Mouse (Mus musculus): ENCODE data around the gene Wdr17. TPM values are rescaled to one million over a fixed set of nuclear protein-coding genes. Genes with fewer than 3 reads are reported as not detected.

Gene Wdr17
- polyA plus RNA-seq, 1 experiment from 2014 or later, result 6.6 TPM

- Histone ChIP-seq H3K4me1 (replicated peaks; ENCODE audit: control insufficient read depth, insufficient read depth, low read length) (no peaks in the 10 kb centered on the region), H3K9ac (ENCODE audit: low read length) (no peak overlapping the region), H3K36me3 (ENCODE audit: control insufficient read depth, insufficient read depth, low read length) (no peaks in the 10 kb centered on the region), H3K4me2 (ENCODE audit: low read depth, low read length, severe bottlenecking) (no peak overlapping the region), H3K9me3 (ENCODE audit: control insufficient read depth, low read length) (no peaks in the 10 kb centered on the region), H3K27me3 (ENCODE audit: control insufficient read depth, insufficient read depth, low read length) (no peaks in the 10 kb centered on the region), H3K27ac (ENCODE audit: low read depth, low read length) (no peak overlapping the region), H3K4me3 (ENCODE audit: low read depth, low read length) (no peak overlapping the region)
- DNase-seq (ENCODE audit: low spot score) (no peak), ATAC-seq (replicated peaks; ENCODE audit: low FRiP score) (no peak)
Measured at GRCm38 (mm10) chr8:54777012-54777411, 110.0 kb downstream of the Wdr17 start.

GRCm38 (mm10) chr8:54776241-54776640, 110.7 kb downstream of the Wdr17 start:
- DNase-seq (ENCODE audit: low spot score), result no peak
- H3K4me3 ChIP-seq (ENCODE audit: low read depth, low read length), result no peak overlapping the region

GRCm38 (mm10) chr8:54757646-54758045, 129.3 kb downstream of the Wdr17 start:
- Histone ChIP-seq H3K4me3 (ENCODE audit: low read depth, low read length) (no peak overlapping the region), H3K27me3 (ENCODE audit: control insufficient read depth, insufficient read depth, low read length) (no peaks in the 10 kb centered on the region), H3K9ac (ENCODE audit: low read length) (no peak overlapping the region), H3K27ac (ENCODE audit: low read depth, low read length) (no peak overlapping the region), H3K4me2 (ENCODE audit: low read depth, low read length, severe bottlenecking) (no peak overlapping the region), H3K9me3 (ENCODE audit: control insufficient read depth, low read length) (no peaks in the 10 kb centered on the region), H3K36me3 (ENCODE audit: control insufficient read depth, insufficient read depth, low read length) (no peaks in the 10 kb centered on the region), H3K4me1 (replicated peaks; ENCODE audit: control insufficient read depth, insufficient read depth, low read length) (no peaks in the 10 kb centered on the region)
- WGBS, result 82% methylated on average over 1 of the region's 1 CpGs
- ATAC-seq (replicated peaks; ENCODE audit: low FRiP score) (no peak), DNase-seq (ENCODE audit: low spot score) (no peak)

More at GRCm38 (mm10) chr8:54776241-54776640, 110.7 kb downstream of the Wdr17 start:
- Histone ChIP-seq H3K27me3 (ENCODE audit: control insufficient read depth, insufficient read depth, low read length) (no peaks in the 10 kb centered on the region), H3K36me3 (ENCODE audit: control insufficient read depth, insufficient read depth, low read length) (no peaks in the 10 kb centered on the region), H3K9ac (ENCODE audit: low read length) (no peak overlapping the region), H3K4me1 (replicated peaks; ENCODE audit: control insufficient read depth, insufficient read depth, low read length) (no peaks in the 10 kb centered on the region), H3K4me2 (ENCODE audit: low read depth, low read length, severe bottlenecking) (no peak overlapping the region), H3K27ac (ENCODE audit: low read depth, low read length) (no peak overlapping the region), H3K9me3 (ENCODE audit: control insufficient read depth, low read length) (no peaks in the 10 kb centered on the region)
- ATAC-seq (replicated peaks; ENCODE audit: low FRiP score), result no peak

- Histone ChIP-seq H3K27ac (ENCODE audit: low read depth, low read length) (no peak overlapping the region), H3K4me2 (ENCODE audit: low read depth, low read length, severe bottlenecking) (no peak overlapping the region), H3K4me3 (ENCODE audit: low read depth, low read length) (no peak overlapping the region), H3K4me1 (replicated peaks; ENCODE audit: control insufficient read depth, insufficient read depth, low read length) (no peaks in the 10 kb centered on the region), H3K27me3 (ENCODE audit: control insufficient read depth, insufficient read depth, low read length) (no peaks in the 10 kb centered on the region), H3K36me3 (ENCODE audit: control insufficient read depth, insufficient read depth, low read length) (no peaks in the 10 kb centered on the region), H3K9ac (ENCODE audit: low read length) (no peak overlapping the region), H3K9me3 (ENCODE audit: control insufficient read depth, low read length) (no peaks in the 10 kb centered on the region)
- DNase-seq (ENCODE audit: low spot score), result no peak
- ATAC-seq (replicated peaks; ENCODE audit: low FRiP score), result no peak
- WGBS, result 72% methylated on average over 5 of the region's 5 CpGs
Measured at GRCm38 (mm10) chr8:54736660-54737312, 150.2 kb downstream of the Wdr17 start.

GRCm38 (mm10) chr8:54724668-54725035, 162.3 kb downstream of the Wdr17 start:
- peak overlapping the region; percentile 60 for H3K4me2 ChIP-seq (ENCODE audit: low read depth, low read length, severe bottlenecking)
- 0 out of 2 replicates have a peak overlapping the region, but pooled peaks have one; percentile 30 for H3K9ac ChIP-seq (ENCODE audit: low read length)
- H3K27me3 ChIP-seq (ENCODE audit: control insufficient read depth, insufficient read depth, low read length), result no peaks in the 10 kb centered on the region
- no peaks in the 10 kb centered on the region for H3K4me1 ChIP-seq (replicated peaks; ENCODE audit: control insufficient read depth, insufficient read depth, low read length)
- H3K27ac ChIP-seq (ENCODE audit: low read depth, low read length), result no peak overlapping the region
- no peaks in the 10 kb centered on the region for H3K36me3 ChIP-seq (ENCODE audit: control insufficient read depth, insufficient read depth, low read length)
- WGBS, result 27% methylated on average over 8 of the region's 8 CpGs
- ATAC-seq (replicated peaks; ENCODE audit: low FRiP score), result peak; percentile 39; the same call in 1 of the 2 replicates
- no peak for DNase-seq (ENCODE audit: low spot score)
- H3K9me3 ChIP-seq (ENCODE audit: control insufficient read depth, low read length), result no peaks in the 10 kb centered on the region
- H3K4me3 ChIP-seq (ENCODE audit: low read depth, low read length), result peak overlapping the region; percentile 50

- H3K27ac ChIP-seq (ENCODE audit: low read depth, low read length), result no peak overlapping the region
- no peaks in the 10 kb centered on the region for H3K9me3 ChIP-seq (ENCODE audit: control insufficient read depth, low read length)
- peak; percentile 100 for ATAC-seq (replicated peaks; ENCODE audit: low FRiP score)
- no peaks in the 10 kb centered on the region for H3K36me3 ChIP-seq (ENCODE audit: control insufficient read depth, insufficient read depth, low read length)
- WGBS, result 1% methylated on average over 21 of the region's 23 CpGs
- peak; percentile 94 for DNase-seq (ENCODE audit: low spot score)
- H3K4me1 ChIP-seq (replicated peaks; ENCODE audit: control insufficient read depth, insufficient read depth, low read length), result no peaks in the 10 kb centered on the region
- peak overlapping the region; percentile 50 for H3K4me3 ChIP-seq (ENCODE audit: low read depth, low read length)
- H3K27me3 ChIP-seq (ENCODE audit: control insufficient read depth, insufficient read depth, low read length), result no peaks in the 10 kb centered on the region
- peak overlapping the region; percentile 30; the same call in 1 of the 2 replicates for H3K9ac ChIP-seq (ENCODE audit: low read length)
- peak overlapping the region; percentile 60 for H3K4me2 ChIP-seq (ENCODE audit: low read depth, low read length, severe bottlenecking)
Measured at GRCm38 (mm10) chr8:54723976-54724667, 162.9 kb downstream of the Wdr17 start.

- DNase-seq (ENCODE audit: low spot score) (no peak), ATAC-seq (replicated peaks; ENCODE audit: low FRiP score) (no peak)
- Histone ChIP-seq H3K4me1 (replicated peaks; ENCODE audit: control insufficient read depth, insufficient read depth, low read length) (no peaks in the 10 kb centered on the region), H3K27ac (ENCODE audit: low read depth, low read length) (no peak overlapping the region), H3K9ac (ENCODE audit: low read length) (no peak overlapping the region), H3K4me2 (ENCODE audit: low read depth, low read length, severe bottlenecking) (no peak overlapping the region), H3K9me3 (ENCODE audit: control insufficient read depth, low read length) (no peaks in the 10 kb centered on the region), H3K27me3 (ENCODE audit: control insufficient read depth, insufficient read depth, low read length) (no peaks in the 10 kb centered on the region), H3K36me3 (ENCODE audit: control insufficient read depth, insufficient read depth, low read length) (no peaks in the 10 kb centered on the region), H3K4me3 (ENCODE audit: low read depth, low read length) (no peak overlapping the region)
- WGBS, result 85% methylated on average over 4 of the region's 4 CpGs
Measured at GRCm38 (mm10) chr8:54718515-54718914, 168.5 kb downstream of the Wdr17 start.

- no peak for ATAC-seq (replicated peaks; ENCODE audit: low FRiP score)
- DNase-seq (ENCODE audit: low spot score), result no peak
- Histone ChIP-seq H3K4me3 (ENCODE audit: low read depth, low read length) (no peak overlapping the region), H3K27ac (ENCODE audit: low read depth, low read length) (no peak overlapping the region), H3K4me2 (ENCODE audit: low read depth, low read length, severe bottlenecking) (no peak overlapping the region), H3K9ac (ENCODE audit: low read length) (no peak overlapping the region), H3K4me1 (replicated peaks; ENCODE audit: control insufficient read depth, insufficient read depth, low read length) (no peaks in the 10 kb centered on the region), H3K27me3 (ENCODE audit: control insufficient read depth, insufficient read depth, low read length) (no peaks in the 10 kb centered on the region), H3K36me3 (ENCODE audit: control insufficient read depth, insufficient read depth, low read length) (no peaks in the 10 kb centered on the region), H3K9me3 (ENCODE audit: control insufficient read depth, low read length) (no peaks in the 10 kb centered on the region)
- WGBS, result 59% methylated on average over 2 of the region's 2 CpGs
Measured at GRCm38 (mm10) chr8:54705743-54706142, 181.2 kb downstream of the Wdr17 start.

- Histone ChIP-seq H3K9ac (ENCODE audit: low read length) (no peak overlapping the region), H3K36me3 (ENCODE audit: control insufficient read depth, insufficient read depth, low read length) (no peaks in the 10 kb centered on the region), H3K27me3 (ENCODE audit: control insufficient read depth, insufficient read depth, low read length) (no peaks in the 10 kb centered on the region), H3K4me1 (replicated peaks; ENCODE audit: control insufficient read depth, insufficient read depth, low read length) (no peaks in the 10 kb centered on the region), H3K9me3 (ENCODE audit: control insufficient read depth, low read length) (no peaks in the 10 kb centered on the region), H3K4me2 (ENCODE audit: low read depth, low read length, severe bottlenecking) (no peak overlapping the region), H3K4me3 (ENCODE audit: low read depth, low read length) (no peak overlapping the region), H3K27ac (ENCODE audit: low read depth, low read length) (no peak overlapping the region)
- ATAC-seq (replicated peaks; ENCODE audit: low FRiP score), result no peak
- no peak for DNase-seq (ENCODE audit: low spot score)
Measured at GRCm38 (mm10) chr8:54671806-54672205, 215.2 kb downstream of the Wdr17 start.

Data from forebrain, embryonic 11.5 days (tissue).